Mouse (Mus musculus): ENCODE data around the gene Pacs2. TPM values are rescaled to one million over a fixed set of nuclear protein-coding genes. Genes with fewer than 3 reads are reported as not detected.

Gene Pacs2
- polyA plus RNA-seq, 1 experiment from 2014 or later, result 19.0 TPM

DNA sequence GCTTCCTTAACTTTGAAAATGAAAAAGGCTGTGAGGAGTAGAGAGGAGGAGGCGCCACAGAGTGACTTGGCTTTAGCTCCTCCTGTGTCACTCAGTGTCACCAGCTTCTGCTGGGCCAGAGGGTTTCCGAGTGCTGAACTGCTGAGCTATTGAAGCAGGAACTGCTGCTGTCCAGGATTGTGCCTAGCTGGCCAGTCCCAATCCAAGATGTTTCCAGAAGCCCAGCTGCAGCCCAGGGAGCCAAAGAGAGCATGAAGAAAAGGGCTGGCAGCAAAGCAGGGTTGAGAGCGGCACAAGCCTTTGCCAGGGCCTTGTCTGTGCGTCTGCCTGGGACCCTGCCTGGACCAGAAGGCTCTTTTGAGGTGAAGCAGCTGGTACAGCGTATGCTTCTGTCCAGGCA is 33.8 kb downstream of the Pacs2 start:
- WGBS, result 83% methylated on average over 5 of the region's 5 CpGs
- Histone ChIP-seq H3K9ac (no peak overlapping the region), H3K9me3 (no peaks in the 10 kb centered on the region), H3K27ac (no peak overlapping the region), H3K4me3 (no peak overlapping the region), H3K27me3 (no peaks in the 10 kb centered on the region), H3K4me2 (replicated peaks) (no peak overlapping the region), H3K36me3 (peaks cover 64% of the 10 kb centered on the region), H3K4me1 (peaks cover 17% of the 10 kb centered on the region)
- ATAC-seq (ENCODE audit: insufficient number of reproducible peaks, insufficient read depth, low FRiP score, low TSS enrichment), result no peak

DNA sequence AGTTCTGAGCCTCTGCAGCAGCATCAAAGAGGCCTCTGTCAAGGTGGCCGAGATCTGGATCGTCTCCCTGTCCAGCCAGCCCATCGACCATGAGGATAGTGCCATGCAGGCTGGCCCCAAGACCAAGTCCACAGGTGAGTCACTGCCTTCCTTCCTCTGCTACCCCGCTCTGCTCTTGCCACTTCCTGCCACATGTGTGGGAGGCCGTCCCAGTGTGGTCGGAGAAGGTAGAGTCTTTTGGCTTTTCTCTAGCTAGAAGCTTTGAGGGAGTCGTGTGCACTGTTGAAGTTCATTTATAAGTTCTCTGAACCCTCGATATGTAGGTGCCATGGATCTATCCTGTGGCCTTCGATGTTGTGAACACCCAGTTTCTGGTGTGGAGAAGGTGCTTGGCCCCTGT is 35.5 kb downstream of the Pacs2 start:
- Histone ChIP-seq H3K36me3 (peaks cover 78% of the 10 kb centered on the region), H3K4me2 (replicated peaks) (no peak overlapping the region)

DNA sequence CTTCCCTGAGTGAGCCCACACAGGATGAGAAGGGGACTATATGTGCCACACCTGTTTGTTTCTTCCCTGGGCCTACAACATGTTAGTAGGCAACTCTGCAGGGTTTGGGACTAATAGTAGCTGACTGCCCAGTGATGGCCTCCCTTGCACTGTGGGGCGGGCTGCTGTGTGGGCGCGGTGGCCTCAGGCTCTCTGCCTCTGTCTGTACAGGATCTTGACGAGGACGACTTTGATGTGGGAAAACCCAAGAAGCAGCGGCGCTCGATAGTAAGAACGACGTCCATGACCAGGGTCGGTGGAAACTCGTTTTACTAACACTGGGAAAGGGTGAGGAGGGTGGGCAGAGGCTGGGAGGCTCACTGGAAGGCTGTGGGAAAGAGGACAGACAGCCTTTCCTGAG is 36.4 kb downstream of the Pacs2 start:
- peaks cover 17% of the 10 kb centered on the region for H3K4me1 ChIP-seq
- ATAC-seq (ENCODE audit: insufficient number of reproducible peaks, insufficient read depth, low FRiP score, low TSS enrichment), result no peak
- H3K9ac ChIP-seq, result no peak overlapping the region
- peaks cover 75% of the 10 kb centered on the region for H3K36me3 ChIP-seq
- WGBS, result 69% methylated on average over 12 of the region's 12 CpGs
- H3K4me3 ChIP-seq, result no peak overlapping the region
- no peaks in the 10 kb centered on the region for H3K27me3 ChIP-seq
- H3K27ac ChIP-seq, result peak overlapping the region; percentile 19; the same call in 1 of the 2 replicates
- H3K4me2 ChIP-seq (replicated peaks), result no peak overlapping the region
- H3K9me3 ChIP-seq, result no peaks in the 10 kb centered on the region

More for the DNA sequence above, 35.5 kb downstream of the Pacs2 start:
- no peak for ATAC-seq (ENCODE audit: insufficient number of reproducible peaks, insufficient read depth, low FRiP score, low TSS enrichment)
- 91% methylated on average over 9 of the region's 9 CpGs for WGBS
- no peak overlapping the region for H3K27ac ChIP-seq
- H3K9me3 ChIP-seq, result no peaks in the 10 kb centered on the region
- H3K4me1 ChIP-seq, result peaks cover 17% of the 10 kb centered on the region
- no peak overlapping the region for H3K9ac ChIP-seq
- H3K27me3 ChIP-seq, result no peaks in the 10 kb centered on the region
- no peak overlapping the region for H3K4me3 ChIP-seq

DNA sequence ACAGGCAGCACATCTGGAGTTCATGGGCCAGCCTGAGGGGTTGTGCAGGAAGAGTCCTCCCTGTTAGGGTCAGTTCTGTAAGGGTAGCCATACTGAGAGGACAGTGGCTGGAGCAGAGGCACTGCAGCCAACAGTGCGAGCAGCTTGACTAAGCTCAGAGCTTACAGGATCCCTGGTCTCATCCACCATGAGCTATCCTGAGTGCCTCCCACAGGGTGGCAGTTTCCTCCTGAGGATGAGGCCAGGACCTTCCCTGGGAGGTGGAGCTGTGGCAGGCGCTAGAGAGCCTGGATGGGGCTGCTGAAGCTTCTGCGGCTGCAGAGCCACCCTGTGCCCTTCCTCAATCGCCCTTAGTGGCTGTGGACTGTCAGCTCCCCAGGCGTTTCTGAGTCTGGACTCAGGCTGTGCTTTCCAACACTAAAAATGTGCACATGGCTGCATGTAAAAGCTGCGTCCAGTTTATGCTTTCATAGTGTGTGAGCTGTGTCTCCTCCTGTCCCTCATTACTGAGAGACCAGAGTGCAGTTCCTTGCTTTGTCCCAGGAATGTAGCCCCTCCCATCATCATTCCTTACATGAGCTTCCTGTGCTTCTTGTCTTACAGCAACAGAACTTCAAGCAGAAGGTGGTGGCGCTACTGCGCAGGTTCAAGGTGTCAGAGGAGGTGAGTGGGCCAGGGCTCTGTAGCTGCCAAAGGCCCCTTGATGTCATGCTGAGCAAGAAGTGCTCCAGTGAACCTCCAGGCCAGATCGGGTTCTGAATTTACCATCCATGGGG is 37.5 kb downstream of the Pacs2 start:
- Histone ChIP-seq H3K36me3 (peaks cover 78% of the 10 kb centered on the region), H3K9me3 (no peaks in the 10 kb centered on the region), H3K4me3 (no peak overlapping the region), H3K27ac (peak overlapping the region; percentile 75), H3K4me1 (peaks cover 17% of the 10 kb centered on the region), H3K9ac (peak overlapping the region; percentile 43), H3K27me3 (no peaks in the 10 kb centered on the region), H3K4me2 (replicated peaks) (0 out of 2 replicates have a peak overlapping the region, but pooled peaks have one; percentile 10)
- 33% methylated on average over 9 of the region's 9 CpGs for WGBS
- peak; percentile 45 for ATAC-seq (ENCODE audit: insufficient number of reproducible peaks, insufficient read depth, low FRiP score, low TSS enrichment)

DNA sequence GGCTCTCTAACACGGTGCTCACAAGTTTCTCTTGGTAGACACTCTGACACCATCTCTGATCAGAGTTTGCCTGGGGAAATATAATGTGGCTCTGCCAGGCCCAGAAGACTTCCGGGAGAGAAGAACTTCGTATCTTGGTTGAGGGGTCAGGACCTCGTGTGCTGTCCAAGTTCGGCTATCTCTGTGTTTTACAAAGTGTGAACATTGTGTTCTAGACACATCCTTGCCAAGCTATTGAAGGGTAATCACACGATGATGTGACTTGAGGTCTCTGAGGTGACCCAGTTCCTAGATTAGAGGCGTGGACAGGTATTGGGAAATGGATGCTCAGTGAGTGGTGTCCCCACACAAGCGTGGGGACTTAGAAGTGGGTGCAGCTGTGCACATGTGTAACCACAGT is 41.8 kb downstream of the Pacs2 start:
- H3K4me3 ChIP-seq, result no peak overlapping the region
- peaks cover 86% of the 10 kb centered on the region for H3K36me3 ChIP-seq
- H3K9me3 ChIP-seq, result no peaks in the 10 kb centered on the region
- no peaks in the 10 kb centered on the region for H3K27me3 ChIP-seq
- WGBS, result 88% methylated on average over 8 of the region's 8 CpGs
- no peak overlapping the region for H3K27ac ChIP-seq
- H3K9ac ChIP-seq, result no peak overlapping the region
- no peak overlapping the region for H3K4me2 ChIP-seq (replicated peaks)
- no peak for ATAC-seq (ENCODE audit: insufficient number of reproducible peaks, insufficient read depth, low FRiP score, low TSS enrichment)
- peaks cover 11% of the 10 kb centered on the region for H3K4me1 ChIP-seq

DNA sequence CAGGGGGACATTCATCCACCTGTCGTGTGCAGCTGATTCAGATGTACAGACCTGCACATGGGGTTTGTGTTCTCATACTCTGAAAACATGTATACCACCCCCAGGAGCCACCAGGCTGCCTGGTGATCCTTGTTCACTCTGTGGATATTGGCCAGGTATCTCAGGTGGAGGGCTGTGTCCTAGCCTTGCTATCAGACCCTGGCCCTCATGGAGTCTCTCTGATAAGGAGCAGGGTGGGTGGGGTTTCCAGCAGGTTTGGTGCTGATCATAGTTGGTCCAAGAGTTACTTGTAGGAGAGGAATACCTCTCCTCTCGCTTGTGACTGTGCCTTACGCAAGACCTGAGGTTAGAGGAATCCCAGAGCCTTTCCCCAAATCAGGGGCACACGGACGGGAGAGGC is 45.9 kb downstream of the Pacs2 start:
- no peak for ATAC-seq (ENCODE audit: insufficient number of reproducible peaks, insufficient read depth, low FRiP score, low TSS enrichment)
- no peaks in the 10 kb centered on the region for H3K4me1 ChIP-seq

DNA sequence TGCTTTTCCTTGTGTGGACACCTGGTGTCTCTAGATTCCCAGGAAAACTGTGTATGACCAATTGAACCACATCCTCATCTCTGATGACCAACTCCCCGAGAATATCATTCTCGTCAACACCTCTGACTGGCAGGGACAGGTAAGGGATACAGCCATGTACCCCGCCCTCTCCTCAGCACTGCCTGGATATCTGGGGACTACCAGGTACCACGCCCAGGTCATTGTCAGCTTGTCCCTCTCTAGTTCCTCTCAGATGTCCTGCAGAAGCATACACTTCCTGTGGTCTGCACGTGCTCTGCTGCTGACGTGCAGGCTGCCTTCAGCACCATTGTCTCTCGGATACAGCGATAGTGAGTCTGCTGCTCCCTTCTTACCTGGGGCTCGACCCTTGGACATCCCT is 47.3 kb downstream of the Pacs2 start:
- 86% methylated on average over 9 of the region's 9 CpGs for WGBS
- Histone ChIP-seq H3K4me2 (replicated peaks) (no peak overlapping the region), H3K9me3 (no peaks in the 10 kb centered on the region), H3K36me3 (peaks cover 85% of the 10 kb centered on the region), H3K9ac (no peak overlapping the region), H3K27ac (no peak overlapping the region), H3K4me1 (no peaks in the 10 kb centered on the region), H3K27me3 (no peaks in the 10 kb centered on the region), H3K4me3 (no peak overlapping the region)
- no peak for ATAC-seq (ENCODE audit: insufficient number of reproducible peaks, insufficient read depth, low FRiP score, low TSS enrichment)

More for the DNA sequence above, 45.9 kb downstream of the Pacs2 start:
- H3K27ac ChIP-seq, result no peak overlapping the region
- no peak overlapping the region for H3K4me3 ChIP-seq
- WGBS, result 89% methylated on average over 5 of the region's 5 CpGs
- no peak overlapping the region for H3K4me2 ChIP-seq (replicated peaks)
- peaks cover 85% of the 10 kb centered on the region for H3K36me3 ChIP-seq
- H3K27me3 ChIP-seq, result no peaks in the 10 kb centered on the region
- no peak overlapping the region for H3K9ac ChIP-seq
- H3K9me3 ChIP-seq, result no peaks in the 10 kb centered on the region

DNA sequence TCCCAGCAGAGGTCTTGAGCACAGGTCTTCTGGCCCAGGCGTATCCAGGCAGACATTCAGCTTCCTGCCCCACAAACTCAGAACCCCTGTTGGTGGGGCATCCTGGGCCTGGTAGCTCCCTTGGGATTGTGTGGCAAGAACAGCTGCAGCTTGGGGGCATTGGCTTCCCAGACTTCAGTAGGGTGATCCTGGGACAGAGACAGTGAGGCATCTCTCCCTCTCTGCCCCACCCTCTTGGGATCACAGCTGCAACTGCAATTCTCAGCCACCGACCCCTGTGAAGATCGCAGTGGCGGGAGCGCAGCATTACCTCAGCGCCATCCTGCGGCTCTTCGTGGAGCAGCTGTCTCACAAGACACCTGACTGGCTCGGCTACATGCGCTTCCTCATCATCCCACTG is 47.9 kb downstream of the Pacs2 start:
- Histone ChIP-seq H3K9ac (no peak overlapping the region), H3K27ac (no peak overlapping the region), H3K9me3 (no peaks in the 10 kb centered on the region), H3K4me1 (no peaks in the 10 kb centered on the region), H3K4me3 (no peak overlapping the region), H3K4me2 (replicated peaks) (no peak overlapping the region), H3K27me3 (no peaks in the 10 kb centered on the region), H3K36me3 (peaks cover 81% of the 10 kb centered on the region)
- WGBS, result 77% methylated on average over 10 of the region's 10 CpGs
- no peak for ATAC-seq (ENCODE audit: insufficient number of reproducible peaks, insufficient read depth, low FRiP score, low TSS enrichment)

DNA sequence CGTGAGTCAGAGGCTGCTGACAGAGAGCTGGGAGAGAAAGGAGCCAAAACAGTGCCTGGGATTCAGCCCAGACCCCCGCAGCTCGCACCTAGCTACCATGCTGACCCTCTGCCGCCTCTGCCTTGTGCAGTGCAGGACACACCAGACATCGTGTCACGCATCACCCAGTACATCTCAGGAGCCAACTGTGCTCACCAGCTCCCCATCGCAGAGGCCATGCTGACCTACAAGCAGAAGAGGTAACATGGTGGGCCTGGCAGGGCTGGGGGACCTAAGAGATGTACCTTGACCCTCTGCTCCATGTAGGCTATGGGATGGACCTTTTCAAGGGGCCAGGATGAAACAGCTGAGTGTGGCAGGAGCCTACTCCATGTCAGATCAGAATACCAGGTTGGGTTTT is 49.4 kb downstream of the Pacs2 start:
- Histone ChIP-seq H3K4me1 (no peaks in the 10 kb centered on the region), H3K27me3 (no peaks in the 10 kb centered on the region), H3K27ac (no peak overlapping the region), H3K9ac (no peak overlapping the region), H3K4me2 (replicated peaks) (no peak overlapping the region), H3K36me3 (peaks cover 70% of the 10 kb centered on the region), H3K4me3 (no peak overlapping the region), H3K9me3 (no peaks in the 10 kb centered on the region)
- WGBS, result 92% methylated on average over 7 of the region's 7 CpGs
- ATAC-seq (ENCODE audit: insufficient number of reproducible peaks, insufficient read depth, low FRiP score, low TSS enrichment), result no peak

DNA sequence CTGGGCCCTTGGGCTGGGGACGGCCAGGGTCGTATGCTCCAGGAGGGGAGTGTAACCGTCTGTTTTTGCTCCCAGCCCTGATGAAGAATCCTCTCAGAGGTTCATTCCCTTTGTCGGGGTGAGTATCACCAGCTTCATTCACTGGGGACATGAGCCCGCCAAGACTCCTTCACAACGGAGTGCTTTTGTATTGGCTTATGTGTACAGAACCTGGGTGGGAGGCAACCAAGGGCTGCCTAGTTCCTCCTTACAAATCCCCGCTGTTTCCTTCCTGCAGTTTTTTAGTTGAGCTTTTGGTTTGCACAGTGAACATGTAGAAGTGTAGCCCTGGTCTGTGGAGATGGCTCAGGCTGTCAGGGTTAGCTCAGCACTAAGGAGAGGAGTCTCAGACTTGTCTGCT is 53.7 kb downstream of the Pacs2 start:
- Histone ChIP-seq H3K4me3 (no peak overlapping the region), H3K4me2 (replicated peaks) (no peak overlapping the region), H3K4me1 (no peaks in the 10 kb centered on the region), H3K27ac (no peak overlapping the region), H3K27me3 (no peaks in the 10 kb centered on the region), H3K9ac (no peak overlapping the region), H3K9me3 (no peaks in the 10 kb centered on the region), H3K36me3 (peaks cover 60% of the 10 kb centered on the region)
- 89% methylated on average over 7 of the region's 7 CpGs for WGBS
- no peak for ATAC-seq (ENCODE audit: insufficient number of reproducible peaks, insufficient read depth, low FRiP score, low TSS enrichment)

DNA sequence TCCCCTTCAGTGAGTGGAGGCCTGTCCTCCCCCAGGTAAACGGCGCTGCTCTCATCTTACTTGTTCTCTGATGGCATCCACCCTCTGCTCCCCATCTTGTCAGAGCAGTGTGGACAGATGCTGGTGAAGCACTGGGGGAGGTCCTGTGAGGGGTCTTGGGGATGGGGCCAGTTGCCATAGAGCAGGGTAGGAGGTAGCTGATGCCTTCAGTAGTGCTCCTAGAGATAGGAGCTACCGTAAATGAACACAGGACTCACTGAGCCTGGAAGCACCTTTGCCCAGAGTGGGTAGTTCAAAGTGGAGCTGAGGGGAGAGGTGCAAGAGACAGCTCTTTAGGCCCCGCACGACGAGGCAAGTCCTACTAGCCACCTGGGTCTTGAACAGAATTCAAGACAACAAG is 55.1 kb downstream of the Pacs2 start:
- WGBS, result 96% methylated on average over 6 of the region's 6 CpGs
- no peak overlapping the region for H3K27ac ChIP-seq
- no peaks in the 10 kb centered on the region for H3K9me3 ChIP-seq
- no peak for ATAC-seq (ENCODE audit: insufficient number of reproducible peaks, insufficient read depth, low FRiP score, low TSS enrichment)
- peaks cover 10% of the 10 kb centered on the region for H3K4me1 ChIP-seq
- H3K27me3 ChIP-seq, result no peaks in the 10 kb centered on the region
- no peak overlapping the region for H3K4me2 ChIP-seq (replicated peaks)
- no peak overlapping the region for H3K4me3 ChIP-seq
- H3K36me3 ChIP-seq, result peaks cover 49% of the 10 kb centered on the region
- no peak overlapping the region for H3K9ac ChIP-seq

DNA sequence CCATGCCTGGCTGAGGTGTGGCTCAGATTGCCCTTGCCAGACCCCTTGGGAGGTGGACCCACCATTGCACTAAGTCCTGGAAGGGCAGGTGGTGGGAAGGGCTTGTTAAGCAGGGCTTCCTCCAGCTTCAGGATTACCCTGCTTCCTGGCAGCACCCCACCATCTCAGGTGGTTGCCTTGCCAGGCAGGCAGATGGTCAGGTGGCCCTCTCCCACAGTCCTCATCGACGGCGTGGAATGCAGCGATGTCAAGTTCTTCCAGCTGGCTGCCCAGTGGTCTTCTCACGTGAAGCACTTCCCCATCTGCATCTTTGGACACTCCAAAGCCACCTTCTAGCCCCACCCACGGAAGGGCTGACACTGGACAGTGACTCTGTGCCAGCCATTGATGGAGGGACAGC is 57.0 kb downstream of the Pacs2 start:
- Histone ChIP-seq H3K9me3 (no peaks in the 10 kb centered on the region), H3K27me3 (no peaks in the 10 kb centered on the region), H3K36me3 (peaks cover 38% of the 10 kb centered on the region), H3K4me2 (replicated peaks) (no peak overlapping the region), H3K4me3 (no peak overlapping the region), H3K9ac (no peak overlapping the region), H3K27ac (no peak overlapping the region), H3K4me1 (peaks cover 21% of the 10 kb centered on the region)
- ATAC-seq (ENCODE audit: insufficient number of reproducible peaks, insufficient read depth, low FRiP score, low TSS enrichment), result no peak
- WGBS, result 89% methylated on average over 6 of the region's 6 CpGs
